Mouse (Mus musculus) layer of hippocampus, adult 18-20 months (tissue): ENCODE results near the gene Scarb2. TPM values are rescaled to one million over a fixed set of nuclear protein-coding genes. Genes with fewer than 3 reads are reported as not detected.

Source experiments
- DNase-seq, 2 experiments: peaks; one replicate each; pipeline ENCODE4 v3.0.0; 2022; ENCODE audit warnings: low spot score in 2 of 2
- total RNA-seq, 2 experiments: library from RNA; stranded (reverse); gene quantifications; 2 replicates each; pipeline ENCODE4 v1.2.3; 2021

Gene Scarb2
- total RNA-seq, 2 experiments from 2014 or later, result 92.7 to 93.2 TPM

DNA sequence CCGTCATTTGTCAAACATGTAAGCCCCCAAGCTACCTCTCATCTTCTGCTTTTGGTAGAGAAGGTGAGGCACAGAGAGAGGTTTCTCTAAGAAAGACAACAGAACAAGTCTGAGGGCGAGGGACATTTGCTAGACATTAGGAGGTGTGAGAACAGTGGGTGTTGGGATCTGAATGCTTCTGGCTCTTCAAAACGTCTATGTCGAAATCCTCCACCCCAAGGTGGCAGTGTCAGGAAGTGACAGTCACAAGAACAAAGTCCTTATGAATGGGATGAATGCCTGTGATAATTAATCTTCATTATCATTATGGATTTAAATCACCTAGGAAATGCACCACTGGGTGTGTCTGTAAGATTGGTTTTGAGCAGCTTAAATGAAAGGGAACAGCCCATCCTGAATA, 11.3 kb downstream of the Scarb2 start:
- no peak for DNase-seq

DNA sequence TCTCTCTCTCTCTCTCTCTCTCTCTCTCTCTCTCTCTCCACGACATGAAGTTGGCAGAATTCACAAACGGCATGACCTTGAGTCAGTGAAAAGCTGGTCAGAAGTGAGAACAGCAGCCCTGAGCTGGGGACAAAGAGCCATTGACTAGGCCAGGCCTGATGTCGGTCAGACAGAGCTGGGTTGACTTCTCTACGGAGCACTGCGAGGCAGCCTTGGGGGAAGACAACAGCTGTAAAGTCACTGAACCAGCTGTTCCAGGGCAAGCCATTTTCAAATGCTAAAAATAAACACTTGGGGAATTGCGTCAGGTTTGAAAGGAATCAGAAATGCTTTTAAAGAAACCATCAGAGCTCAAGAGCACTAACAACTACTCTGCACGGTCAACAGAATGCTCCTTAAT, 13.2 kb downstream of the Scarb2 start:
- peak in 1 of 2 experiments; percentile 36 for DNase-seq

DNA sequence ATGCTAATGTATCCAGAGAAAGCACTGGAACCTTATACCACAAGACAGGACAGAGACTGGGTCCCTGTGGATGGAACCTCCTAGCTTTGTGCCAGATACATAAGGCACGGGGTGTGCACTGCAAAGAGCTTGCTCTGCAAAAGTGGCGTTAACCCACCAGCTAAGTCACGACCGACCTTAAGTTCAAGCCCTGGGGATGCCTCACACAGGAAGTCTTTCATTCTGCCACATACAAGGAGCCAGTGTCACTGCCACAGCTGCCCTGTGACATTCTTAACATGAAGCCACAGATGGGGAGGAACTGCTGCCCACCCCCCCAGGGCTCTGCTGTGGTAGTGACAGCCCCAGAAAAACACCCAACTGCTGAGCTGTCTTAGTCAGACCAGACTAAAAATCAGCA, 15.9 kb downstream of the Scarb2 start:
- DNase-seq, result no peak

DNA sequence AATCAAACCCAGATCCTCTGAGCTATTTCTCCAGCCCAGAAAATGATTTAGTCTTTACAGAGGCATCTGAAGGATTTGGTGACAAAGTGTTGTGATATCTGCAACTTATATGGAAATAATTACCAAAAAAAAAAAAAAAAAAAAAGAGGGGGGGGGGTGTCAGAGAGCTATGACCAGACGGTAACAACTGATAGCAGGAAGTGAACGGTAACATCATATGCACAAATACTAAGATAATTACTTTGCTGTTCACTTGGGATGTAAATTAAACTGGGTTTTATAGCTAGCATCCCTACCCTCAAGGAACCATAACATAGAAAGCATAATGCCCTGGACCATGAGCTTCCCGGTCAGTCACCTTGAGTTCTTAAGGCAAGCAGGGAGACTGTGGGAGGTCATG, 16.3 kb downstream of the Scarb2 start:
- DNase-seq, result no peak

DNA sequence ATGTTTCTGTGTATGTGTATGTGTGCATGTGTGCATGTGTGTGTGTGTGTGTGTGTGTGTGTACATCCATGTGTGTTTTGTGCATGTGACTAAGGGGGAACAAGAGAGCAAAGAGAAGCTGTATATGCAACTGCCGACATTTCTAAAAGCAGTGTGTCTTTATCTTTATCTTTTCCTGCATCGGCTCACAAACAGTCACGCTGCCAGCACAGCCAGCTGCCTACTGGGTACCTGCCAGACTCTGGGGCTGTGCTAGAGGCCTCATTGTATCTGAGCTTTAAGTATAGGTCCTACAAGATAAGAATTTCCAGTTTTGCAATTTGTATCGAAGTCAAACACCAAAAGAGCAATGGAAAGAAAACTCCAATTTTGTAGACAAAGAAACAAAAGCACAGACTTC, 17.1 kb downstream of the Scarb2 start:
- no peak for DNase-seq

DNA sequence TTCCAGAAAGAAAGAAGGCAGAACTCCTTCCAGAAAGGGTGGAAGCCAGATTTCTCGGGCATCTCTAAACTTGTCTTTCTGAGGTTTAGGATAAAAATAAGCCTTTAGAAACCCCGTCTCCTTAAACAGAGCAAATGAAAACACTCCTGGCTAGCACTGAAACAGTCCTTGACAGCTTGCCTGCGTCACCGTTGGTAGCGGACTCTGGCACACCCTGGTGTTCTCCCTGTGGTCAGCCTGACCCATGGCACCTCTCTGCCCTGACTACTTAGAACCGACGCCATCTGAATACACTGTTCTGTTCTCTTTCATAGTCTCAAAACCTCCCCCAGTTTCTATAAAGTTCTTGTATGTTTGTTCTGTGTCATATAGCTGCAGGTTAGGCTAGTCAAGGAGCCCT, 17.7 kb downstream of the Scarb2 start:
- no peak for DNase-seq

DNA sequence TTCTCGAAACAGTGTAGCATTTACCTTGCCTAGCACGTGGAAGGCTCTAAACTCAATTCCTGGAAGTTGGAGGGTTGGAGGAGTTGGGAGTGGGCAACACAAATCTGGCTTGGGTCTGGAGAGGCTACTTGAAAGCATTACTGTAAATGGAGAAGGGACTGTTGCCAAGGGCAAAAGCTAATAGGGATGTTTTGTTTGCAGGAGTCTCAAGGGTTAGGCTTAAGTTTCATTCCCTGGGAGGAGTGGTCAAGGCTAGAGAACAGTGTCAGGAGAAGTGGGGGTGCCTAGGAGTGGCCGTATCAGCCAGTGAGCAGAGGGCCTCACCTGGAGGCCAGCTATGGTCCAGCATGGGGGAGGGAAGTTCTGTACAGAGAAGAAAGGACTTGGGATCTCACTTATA, 18.2 kb downstream of the Scarb2 start:
- DNase-seq, result no peak

DNA sequence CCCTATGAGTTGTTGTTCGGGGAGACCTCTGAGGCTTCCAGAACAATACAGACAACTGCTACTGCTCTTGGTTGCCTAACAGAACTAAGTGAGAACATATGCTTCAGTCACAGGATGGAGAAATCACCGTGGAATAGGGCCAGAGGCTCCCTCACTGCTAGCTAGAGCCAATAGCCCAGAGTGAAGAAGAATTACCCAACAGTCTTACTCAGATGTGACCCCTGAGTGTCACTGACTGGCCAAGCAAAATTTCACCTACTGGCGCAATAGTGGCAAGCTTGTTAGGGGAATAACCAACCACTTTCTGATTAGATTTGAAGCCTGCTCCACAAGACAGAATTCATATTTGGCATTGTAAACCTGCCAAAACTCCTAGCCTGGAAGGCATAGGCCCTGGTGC, 19.9 kb downstream of the Scarb2 start:
- DNase-seq, result no peak

DNA sequence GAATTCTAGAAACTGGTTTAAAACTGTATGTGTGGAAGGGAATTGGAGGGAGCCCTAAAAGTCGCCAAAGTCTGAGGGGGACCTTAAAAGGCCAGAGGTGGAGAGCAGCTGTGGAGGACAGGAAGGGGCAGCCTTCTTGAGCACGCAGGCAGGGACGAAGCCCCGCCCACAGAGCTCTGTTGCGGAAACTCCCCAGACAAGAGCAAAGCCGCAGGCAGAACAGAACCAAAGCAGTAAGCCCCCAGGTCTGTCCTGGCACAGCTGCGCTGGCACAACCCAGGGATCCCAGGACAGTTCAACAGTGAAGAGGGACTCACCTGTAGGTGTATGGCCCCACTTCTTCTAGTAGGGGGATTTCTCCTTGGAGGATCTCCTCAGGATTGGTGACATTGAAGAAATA, 21.8 kb downstream of the Scarb2 start:
- no peak for DNase-seq

DNA sequence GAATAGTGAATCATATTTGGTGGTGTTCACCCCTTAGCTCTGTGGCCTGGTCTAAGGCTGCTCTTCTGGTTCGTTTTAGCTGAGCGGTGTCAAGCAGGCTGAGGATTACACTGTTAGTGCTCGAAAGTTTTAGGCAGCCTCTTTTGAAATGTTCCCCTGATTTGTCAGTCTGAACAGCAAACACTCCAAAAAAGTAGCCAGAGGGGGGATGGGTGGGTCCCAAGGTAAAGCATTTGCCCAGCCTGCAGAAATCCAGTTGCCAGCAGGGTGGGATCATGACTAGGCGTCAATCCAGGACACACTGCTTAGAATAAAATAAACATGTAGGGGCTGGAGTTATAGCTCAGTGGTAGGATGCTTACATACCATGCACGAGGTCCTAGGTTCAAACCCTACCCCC, 33.8 kb downstream of the Scarb2 start:
- no peak for DNase-seq

DNA sequence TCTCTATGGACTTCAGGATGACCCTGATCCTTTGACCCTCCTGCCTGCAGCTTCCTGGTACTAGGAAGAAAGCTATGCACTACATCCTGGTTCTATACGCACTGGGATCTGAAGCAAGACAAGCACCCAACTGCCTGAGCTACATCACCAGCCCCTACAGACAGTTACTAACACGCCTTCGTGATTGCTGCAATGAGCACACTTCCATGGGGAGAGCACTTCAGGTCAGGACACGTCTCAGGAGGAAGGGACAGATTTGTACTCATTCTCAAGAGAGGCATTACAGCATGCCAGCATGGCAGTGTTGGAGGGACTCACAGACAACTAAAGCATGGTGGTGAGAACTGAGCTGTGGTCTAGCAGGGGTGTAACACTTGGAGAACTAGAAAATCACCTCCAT, 35.1 kb downstream of the Scarb2 start:
- DNase-seq, result no peak

DNA sequence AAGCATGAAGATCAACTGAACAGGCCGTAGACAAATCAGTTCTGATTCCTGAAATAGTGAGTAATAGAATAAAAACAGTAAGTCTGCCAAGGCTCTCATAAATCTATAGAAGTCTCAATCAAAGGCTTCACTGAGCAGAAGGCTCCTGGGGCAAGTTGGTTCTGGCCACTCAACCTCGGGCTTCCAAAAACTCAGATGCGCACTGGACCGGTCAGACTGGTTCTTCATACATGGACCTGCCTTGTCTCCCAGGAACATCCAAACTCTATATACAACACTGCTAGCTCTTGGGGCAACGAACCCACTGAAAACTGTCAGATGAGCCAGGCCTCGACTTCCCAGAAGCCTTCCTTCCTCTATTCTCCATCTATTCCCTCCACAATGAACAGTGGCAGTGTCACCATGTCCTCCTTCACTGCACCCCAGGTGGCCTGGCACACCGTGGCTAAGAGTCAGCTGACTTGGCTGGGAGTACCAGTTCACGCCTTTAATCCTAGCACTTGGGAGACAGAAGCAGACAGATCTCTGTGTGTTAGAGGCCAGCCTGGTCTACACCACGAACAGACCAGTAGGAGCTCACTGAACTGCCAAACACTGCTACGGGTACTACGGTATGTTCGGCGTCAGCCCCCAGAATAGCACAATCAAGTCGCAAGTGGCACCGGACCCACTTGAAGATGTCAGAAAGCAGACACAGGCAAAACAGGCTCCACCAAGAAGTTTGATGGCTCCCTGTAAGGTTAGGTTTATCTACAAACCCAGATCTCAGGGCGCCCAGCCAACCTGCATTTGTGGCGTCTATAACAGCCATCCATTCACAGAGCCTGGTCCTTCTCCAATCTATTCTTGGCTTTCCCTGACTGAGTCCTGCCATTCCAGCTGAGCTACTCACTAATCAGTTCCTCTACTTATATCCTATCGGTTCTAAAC, 37.2 kb downstream of the Scarb2 start:
- DNase-seq, result no peak

DNA sequence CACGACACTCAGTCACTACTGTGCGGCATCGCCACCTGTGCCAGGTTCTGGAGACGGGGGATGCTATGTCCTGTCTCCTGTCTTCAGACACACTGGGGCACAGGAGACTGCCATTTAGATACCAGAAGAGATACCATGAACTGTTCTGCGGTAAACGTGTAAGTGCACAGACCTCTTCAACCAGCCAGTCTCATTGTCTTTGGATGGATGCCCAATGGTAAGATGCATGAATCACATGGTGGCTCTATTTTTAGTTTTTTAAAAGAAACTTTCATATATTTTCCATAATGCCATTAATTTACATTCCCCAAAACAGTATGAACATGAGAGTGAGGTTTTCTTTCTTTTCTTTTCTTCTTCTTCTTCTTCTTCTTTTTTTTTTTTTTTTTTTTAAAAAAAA, 38.4 kb downstream of the Scarb2 start:
- no peak for DNase-seq

DNA sequence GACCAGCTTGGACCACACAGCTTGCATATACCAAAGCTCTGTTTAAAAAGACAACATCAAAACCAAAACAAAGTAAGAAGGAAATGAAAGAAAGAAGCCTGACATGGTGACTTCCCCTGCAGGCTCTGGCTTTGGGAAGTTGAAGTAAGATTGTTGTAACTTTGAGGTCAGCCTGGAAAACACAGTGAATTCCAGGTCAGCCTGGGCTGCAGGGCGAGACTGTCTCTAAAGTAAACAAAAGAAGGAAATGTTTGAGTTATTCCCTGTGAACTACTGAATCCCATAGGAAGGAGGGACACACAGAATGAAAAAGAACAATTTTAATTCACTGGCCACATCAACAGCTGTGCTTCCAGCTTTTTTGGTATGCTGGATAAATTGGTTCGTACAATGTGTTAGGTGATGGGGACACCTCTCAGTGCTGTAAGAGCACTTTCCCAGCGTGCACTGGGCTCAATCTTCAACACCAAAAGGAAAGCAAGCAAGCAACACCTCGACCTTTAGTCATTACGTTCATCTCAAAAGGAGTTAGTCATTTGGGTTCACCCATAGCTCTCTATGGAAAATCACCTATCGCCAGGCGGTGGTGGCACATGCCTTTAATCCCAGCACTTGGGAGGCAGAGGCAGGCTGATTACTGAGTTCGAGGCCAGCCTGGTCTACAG, 39.4 kb downstream of the Scarb2 start:
- DNase-seq, result no peak

DNA sequence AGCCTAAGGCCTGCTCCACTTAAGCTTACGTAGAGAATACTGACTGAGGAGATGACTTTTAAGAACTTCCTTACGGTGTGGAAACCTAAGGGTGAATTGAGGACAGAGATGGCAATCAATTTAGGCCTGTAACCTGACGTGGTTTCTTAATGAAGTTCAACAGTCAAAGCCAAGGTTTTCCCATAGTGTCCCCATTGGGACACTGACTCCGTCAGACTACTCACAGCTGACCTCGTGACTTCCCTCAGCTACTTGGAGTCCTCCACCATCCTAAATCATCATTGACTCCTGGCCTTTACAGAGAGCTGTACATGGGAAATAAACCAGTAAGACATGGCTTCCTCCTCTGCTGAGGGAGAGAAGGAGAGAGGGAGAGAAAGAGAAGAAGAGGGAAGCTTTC, 41.1 kb downstream of the Scarb2 start:
- DNase-seq, result no peak

DNA sequence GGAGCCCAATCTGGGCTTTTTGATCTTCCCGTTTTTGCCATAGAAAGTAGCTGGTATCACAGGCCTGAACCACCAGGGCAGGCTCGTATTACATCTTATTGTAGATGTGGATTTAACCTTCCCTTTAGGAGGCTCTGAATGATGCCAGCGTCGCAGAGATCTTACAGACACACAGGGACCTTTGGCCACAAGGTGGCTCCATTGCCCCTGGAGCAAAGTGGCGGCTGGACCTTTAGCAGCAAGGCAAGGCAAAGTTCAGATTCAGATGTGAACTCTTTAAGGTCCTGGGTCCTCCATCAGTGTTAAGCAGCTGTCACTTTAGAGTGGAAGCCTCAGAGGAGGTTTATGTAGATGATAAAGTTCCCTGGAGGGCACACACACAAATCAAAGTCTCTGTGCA, 45.3 kb downstream of the Scarb2 start:
- DNase-seq, result peak in 1 of 2 experiments; percentile 69

DNA sequence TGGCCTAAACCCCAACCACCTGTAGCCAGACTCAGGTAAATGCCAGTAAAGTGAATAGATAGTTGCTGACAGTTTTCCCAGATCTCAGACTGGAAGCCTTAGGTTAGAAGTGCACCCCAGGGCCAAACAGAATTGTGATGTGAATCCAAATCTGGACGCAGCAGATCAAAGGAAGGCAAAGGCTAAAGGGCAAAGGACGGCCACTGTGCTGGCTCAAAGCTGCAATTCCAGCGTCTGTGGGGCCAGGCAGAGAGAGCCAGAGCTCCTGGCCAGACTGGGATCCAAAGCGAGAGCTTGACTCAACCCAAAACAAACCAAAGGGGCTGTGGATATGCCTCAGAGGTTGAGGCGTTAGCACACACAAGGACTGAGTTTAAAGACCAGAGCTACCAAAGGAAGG, 47.9 kb downstream of the Scarb2 start:
- no peak for DNase-seq

DNA sequence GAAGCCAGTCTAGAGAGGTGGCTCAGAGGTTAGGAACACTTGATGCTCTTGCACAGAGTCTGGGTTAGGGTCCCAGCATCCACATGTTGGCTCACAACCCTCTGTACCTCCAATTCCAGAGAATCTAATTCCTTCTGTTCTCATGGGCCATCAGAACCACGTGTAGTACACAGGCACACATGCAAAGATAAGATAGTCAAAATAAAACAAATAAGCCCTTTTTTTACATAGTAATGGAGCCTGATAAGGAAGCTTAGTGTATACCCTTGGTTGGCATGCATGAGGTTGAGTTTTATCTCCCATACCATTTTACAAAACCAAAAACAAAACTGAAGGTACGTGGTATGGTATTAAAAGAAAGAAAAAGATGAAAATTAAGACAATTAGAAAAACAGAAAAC, 49.2 kb downstream of the Scarb2 start:
- no peak for DNase-seq

DNA sequence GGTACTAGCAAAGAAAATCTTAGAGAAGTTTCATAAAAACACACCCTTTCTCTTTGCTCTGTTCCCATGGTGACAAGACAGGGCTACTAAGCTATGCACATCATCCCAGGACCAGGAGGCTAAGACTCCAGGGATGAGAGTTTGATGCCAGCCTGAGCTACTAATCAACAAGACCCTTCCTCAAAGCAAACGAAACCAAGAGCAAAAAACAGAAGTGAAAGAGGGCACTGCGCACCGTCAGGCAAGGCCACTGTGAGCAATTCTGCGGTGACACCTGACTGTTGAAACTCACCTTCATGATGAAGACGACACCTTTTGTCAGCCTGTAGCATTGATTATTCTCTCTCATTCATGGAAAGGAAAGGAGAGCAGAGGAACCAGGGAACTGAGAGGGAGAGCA, 53.8 kb downstream of the Scarb2 start:
- no peak for DNase-seq

DNA sequence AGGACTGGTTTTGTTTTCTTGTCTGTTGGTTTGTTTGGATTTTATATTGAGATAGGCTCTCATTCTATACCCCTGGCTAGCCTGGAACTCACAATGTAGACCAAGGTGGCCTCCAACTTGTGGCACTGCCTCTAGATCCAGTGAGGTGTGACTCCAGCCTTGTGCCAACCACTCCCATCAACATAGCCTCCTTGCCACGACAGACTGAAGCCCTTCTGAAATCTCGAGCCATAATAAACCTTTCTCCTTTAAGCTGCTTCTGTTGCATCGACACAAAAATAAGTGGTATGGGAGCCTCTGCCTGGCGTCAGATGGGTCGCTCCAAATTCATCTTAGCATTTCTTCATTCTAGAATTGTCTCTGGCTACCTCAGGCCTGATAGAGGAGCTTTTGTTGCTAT, 59.9 kb downstream of the Scarb2 start:
- no peak for DNase-seq

DNA sequence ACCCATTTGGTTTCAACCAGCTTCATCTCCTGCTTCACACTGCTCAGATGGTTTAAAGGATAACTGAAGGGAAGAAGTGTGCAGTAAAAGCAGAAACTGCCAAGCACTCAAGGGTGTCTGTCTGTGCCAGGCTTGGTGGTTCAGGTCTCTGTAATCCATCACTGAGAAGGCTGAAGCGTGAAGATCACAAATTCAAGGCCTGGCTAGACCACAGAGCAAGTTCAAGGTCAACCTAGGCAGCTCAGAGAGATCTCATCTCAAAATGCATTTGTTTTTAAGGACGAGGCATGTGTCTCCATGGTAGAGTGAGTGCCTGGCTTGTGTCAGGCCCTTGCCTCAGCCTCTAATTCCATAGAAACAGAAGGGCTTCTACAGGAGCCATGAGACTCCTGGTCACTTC, 61.6 kb downstream of the Scarb2 start:
- no peak for DNase-seq

DNA sequence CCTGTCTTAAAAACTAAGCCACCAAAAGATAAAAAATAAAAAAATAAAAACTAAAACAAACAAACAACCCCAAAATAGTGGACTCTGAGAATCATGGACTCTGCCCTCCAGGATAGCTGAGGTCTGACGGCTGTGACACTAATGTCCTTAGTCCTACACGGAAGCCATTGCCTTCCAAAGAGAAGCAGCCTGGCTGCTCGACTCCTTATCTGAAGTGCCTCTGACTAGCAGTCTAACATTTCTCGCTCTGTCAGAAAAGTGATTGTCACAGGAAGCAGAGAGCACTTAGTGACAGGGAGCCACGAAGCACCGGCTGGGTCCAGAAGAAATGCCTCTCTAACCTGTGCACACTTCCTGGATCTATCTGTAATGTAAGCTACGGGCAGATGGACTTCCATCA, 63.7 kb downstream of the Scarb2 start:
- no peak for DNase-seq

DNA sequence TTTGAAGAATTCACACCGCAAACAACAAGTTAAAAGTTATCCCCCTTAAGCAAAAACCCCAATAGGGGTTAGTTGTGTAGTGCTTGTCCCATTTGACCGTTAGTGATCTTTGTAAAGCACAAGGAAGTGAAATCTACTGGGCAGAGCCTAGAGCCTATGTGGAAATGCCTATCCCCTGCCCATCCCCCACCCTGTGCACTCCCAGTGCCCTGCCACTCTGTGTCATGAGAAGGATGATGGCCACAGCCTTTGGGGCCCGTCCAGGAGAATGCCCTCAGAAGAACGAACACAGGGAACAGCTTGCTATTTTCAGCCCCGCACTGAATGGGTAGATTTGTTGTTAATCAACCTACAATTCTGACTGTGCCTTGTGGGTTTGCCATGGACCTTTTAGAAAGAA, 65.1 kb downstream of the Scarb2 start:
- no peak for DNase-seq
